Mouse (Mus musculus) induced T-regulatory cell, adult 2 months (primary cell): ENCODE data around the gene Casp4.

Experiments
- DNase-seq: peaks from one replicate; pipeline ENCODE4 v3.0.0-alpha.2; 2012; ENCODE audit warnings: low read depth

Gene Casp4

GRCm38 (mm10) chr9:5308561-5308960 lies at the start of gene Casp4:
Gene Casp4, plus strand, starts transcription at chr9:5308828.
- peak; percentile 87 for DNase-seq

DNA sequence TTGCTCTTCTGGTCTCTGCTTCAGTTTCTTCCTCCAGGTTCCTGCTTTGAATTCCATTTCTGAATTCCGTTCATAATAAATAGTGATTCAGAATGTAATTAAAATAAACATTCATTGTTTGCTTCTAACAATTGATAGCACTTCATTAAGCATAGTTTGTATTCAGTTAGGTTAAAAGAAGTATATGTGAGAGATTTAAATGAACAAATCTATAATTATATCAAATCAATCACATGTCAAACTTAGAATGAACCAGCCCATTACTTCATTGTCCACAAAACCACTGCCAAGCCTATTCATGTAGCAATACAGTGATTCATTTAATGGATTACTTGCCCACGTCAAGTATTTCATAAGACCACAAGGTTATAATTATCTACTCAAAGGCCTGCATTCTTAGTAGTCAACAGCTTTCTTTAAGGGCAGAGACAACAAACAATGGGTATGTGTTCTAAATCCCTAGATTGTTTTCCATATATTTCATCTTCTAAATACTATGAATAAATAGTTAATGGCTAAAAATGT lies 44.6 kb upstream of the Casp4 start:
- no peak for DNase-seq

- DNase-seq: no peak
These were observed 38.4 kb upstream of the Casp4 start for GRCm38 (mm10) chr9:5270274-5270673.

DNA sequence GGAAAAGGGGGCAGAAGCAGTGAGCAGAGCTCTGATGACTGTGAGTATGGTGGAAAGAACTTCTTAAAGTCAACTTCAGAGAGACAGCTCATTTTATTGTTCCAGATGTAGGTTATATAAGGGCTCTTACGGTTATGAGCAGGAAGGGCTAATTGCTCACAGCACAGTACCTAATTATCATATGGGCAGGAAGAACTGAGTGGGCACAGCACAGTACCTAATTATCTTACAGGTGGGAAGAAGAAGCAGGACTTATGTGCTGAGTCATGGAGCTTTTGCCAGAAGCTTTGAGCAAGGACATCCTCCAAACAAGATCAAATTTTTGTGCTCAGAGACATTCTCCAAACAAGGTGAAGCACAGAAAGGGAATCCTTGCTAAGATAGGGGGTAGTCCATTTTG lies 37.7 kb upstream of the Casp4 start:
- DNase-seq: no peak

GRCm38 (mm10) chr9:5271334-5271845 lies 37.2 kb upstream of the Casp4 start:
- DNase-seq: no peak

GRCm38 (mm10) chr9:5286071-5286470 lies 22.6 kb upstream of the Casp4 start:
- DNase-seq: no peak

GRCm38 (mm10) chr9:5286597-5286996 lies 22.0 kb upstream of the Casp4 start:
- DNase-seq: no peak

DNA sequence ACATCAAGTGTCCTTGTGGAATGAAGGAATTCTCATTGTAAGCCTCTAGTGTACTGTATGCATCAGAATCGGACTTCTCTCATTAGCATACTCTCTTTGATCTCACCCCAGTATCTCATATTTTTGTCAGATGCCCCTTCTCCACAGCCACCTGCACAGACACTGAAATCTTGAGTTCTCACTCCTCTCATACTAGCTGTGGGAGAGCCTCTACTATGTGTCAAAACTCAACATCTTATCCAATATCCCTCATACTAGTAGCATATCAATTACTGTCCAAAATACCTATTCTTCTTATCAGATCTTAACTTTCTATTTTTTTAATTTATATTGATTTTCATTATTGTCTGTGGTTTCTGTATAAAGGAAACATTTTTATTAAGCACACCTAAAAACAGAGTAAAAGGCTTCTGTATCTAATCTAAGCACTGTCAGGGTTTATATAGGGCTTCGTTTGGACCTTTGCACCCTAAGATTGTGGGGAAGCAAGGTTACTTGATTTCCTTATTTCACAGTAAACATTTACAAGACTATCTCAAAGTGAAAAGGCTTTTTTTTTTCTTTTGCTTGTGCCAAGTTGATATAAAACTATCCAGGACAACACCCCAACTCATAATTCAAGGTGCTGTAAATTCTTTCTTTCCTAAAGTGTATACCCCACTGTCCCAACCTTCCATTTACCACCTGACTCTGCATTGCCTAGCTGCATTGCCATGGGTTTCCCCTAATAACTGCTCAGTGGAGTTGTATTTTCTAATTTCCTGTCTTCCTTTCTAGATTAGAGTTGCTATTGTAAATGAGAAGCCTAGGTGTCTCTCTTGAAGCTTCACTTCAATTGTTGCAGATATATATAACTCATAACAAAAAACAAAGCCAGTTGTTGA lies 12.0 kb upstream of the Casp4 start:
- DNase-seq: no peak

DNA sequence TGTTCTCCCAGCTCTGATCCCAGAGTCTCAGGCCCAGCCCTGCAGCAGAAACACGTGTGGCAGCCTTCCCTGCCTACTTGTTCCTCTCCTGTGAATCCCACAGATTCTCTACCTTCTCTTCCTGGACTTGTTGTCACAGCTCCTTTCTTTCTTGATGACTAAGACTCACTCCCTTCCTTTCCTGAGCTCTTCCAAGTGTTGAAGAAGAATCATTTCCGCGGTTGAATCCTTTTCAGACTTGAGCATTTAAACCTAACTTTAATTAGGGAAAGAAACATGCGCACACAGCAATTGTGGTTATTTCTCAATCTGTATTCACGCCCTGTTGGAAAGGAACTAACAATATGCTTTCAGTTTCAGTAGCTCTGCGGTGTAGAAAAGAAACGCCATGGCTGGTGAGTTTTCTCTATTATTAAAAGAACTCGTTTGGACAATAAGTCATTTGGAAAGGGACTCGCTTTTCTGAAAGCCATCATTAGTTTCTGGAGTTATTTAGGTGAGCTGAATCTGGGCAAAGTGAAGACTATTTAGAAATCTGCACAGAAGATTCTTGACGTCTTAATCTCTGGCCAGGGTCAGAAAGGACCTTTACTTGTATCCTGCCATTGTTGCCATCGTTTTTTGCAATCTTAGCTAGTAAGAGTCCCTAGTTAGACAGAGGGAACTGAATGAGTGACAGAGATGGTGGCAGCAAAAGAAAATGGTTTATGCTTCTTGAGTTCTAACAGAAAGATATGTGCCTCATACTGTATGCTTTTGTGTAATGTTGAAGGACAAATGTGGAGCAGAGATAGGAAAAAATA lies 10.1 kb upstream of the Casp4 start, which contains the start of gene Casp1:
Gene Casp1, plus strand, starts transcription at position 189 of the 803 bp plus-strand sequence.
- peak; percentile 80 for DNase-seq

DNA sequence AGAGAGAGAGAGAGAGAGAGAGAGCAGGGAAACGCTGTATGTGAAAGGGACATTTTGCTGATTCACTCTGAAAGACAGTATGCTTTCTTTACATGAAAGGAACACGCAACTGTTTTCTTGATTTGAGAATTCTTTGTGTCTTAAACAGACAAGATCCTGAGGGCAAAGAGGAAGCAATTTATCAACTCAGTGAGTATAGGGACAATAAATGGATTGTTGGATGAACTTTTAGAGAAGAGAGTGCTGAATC lies 9.6 kb upstream of the Casp4 start:
- DNase-seq: no peak

GRCm38 (mm10) chr9:5310112-5310511 lies 1.5 kb downstream of the Casp4 start:
- peak; percentile 26 for DNase-seq

GRCm38 (mm10) chr9:5311435-5311834 lies 2.8 kb downstream of the Casp4 start:
- DNase-seq: peak; percentile 67

GRCm38 (mm10) chr9:5328204-5328603 lies 19.6 kb downstream of the Casp4 start:
- DNase-seq: no peak

- no peak for DNase-seq
These were observed 23.8 kb downstream of the Casp4 start for GRCm38 (mm10) chr9:5332441-5332840.

DNA sequence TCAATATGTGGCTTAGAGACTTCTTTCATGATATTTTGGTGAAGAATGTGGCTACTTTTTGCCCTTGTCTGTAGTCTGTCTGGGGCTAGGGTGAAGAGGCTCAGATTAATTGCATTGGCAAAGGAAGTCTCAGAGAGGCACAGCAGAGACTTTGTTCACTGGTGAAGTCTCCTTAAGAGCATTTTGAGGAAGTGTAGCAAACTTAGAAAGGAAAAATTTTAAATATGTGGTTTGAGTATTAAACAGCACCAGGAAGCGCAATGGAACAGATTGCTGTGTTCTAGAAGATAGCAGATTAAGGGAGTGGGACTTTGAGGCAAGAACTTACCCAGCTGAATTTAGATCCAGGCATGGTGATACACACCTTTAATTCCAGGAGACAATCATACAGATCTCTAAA lies 24.8 kb downstream of the Casp4 start:
- DNase-seq: no peak

DNA sequence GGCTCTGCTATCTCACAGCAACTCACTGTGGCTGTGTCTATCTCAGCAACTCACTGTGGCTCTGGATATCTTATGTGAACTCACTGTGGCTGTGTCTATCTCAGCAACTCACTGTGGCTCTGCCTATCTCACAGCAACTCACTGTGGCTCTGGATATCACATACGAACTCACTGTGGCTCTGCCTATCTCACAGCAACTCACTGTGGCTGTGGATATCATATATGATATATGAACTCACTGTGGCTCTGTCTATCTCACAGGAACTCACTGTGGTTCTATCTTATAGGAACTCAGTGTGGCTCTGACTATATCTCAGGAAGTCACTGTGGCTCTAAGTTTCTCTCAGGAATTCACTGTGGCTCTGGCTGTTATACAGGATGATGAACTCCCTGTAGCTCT lies 34.5 kb downstream of the Casp4 start:
- no peak for DNase-seq

- DNase-seq: no peak
These were observed 35.5 kb downstream of the Casp4 start for GRCm38 (mm10) chr9:5344090-5344489.

GRCm38 (mm10) chr9:5345291-5345898 lies 36.8 kb downstream of the Casp4 start, which contains the start of gene Casp12:
Gene Casp12, plus strand, starts transcription at chr9:5345430.
- DNase-seq: no peak

DNA sequence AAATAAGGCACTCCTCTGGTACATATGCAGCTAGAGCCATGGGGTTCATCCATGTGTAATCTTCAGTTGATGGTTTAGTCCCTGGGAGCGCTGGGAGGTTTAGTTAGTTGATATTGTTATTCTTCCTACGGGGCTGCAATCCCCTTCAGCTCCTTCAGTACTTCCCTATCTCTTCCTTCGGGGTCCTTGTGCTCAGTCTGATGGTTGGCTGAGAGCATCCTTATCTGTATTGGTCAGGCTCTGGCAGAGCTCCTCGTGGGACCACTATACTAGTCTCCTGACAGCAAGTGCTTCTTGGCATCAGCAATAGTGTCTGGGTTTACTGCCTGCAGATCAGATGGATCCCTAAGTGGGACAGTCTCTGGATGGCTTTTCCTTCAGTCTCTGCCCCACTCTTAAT lies 38.8 kb downstream of the Casp4 start:
- DNase-seq: no peak

DNA sequence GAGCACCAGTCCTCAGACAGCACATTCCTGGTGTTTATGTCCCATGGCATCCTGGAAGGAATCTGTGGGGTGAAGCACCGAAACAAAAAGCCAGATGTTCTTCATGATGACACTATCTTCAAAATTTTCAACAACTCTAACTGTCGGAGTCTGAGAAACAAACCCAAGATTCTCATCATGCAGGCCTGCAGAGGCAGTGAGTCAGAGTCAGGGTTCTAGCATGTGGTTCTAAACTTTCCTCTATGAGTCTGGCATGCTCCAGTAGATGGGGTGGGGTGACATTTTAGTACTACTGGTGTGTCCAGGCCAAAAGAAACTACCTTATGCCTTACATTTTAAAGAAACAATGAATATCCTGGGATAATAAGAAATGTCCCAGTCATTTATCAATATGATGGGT lies 45.0 kb downstream of the Casp4 start:
- DNase-seq: no peak

DNA sequence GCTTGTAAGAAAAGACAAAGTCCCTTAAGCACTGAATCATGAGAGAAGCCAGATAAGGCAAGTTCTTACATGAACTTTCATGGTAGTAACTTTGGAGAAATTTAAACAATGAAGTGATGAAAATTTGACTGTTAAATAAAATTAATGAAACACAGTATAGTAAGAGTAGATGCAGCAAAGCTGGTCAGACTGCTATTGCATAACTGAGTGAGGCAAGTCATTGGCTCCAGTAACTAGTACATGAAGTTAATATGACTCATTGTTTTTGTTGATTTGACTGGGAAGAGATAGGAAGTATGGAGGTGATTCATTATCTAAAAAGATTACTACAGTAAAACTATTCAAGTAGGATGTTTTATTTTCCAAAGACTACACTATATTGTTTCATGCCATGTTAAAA lies 48.2 kb downstream of the Casp4 start:
- no peak for DNase-seq
